Mouse (Mus musculus) kidney, embryonic 16.5 days (tissue): ENCODE measurements around the gene Ap3d1. TPM values are rescaled to one million over a fixed set of nuclear protein-coding genes. Genes with fewer than 3 reads are reported as not detected.

ENCODE experiments used
- ATAC-seq: fragments of 200-750 bp; cut with Nextera tagmentation; 2 replicates; pipeline ENCODE4 v1.8.0; 2017; ENCODE audit warnings: moderate TSS enrichment; ENCODE audit not compliant: low FRiP score, low TSS enrichment
- H3K27ac ChIP-seq: fragments of 300-500 bp; sonication (generic); 2 replicates; pipeline ENCODE4 v1.5.1; 2014; ENCODE audit warnings: low read length
- H3K27me3 ChIP-seq: fragments of 300-500 bp; sonication (generic); 2 replicates; pipeline ENCODE4 v1.6.1; 2014; ENCODE audit warnings: low read length, control low read depth, mixed read lengths; ENCODE audit not compliant: insufficient read depth
- H3K36me3 ChIP-seq: fragments of 300-500 bp; sonication (generic); 2 replicates; pipeline ENCODE4 v1.6.1; 2014; ENCODE audit warnings: low read length, control low read depth, mixed read lengths; ENCODE audit not compliant: insufficient read depth
- H3K4me1 ChIP-seq: fragments of 300-500 bp; sonication (generic); 2 replicates; pipeline ENCODE4 v1.6.1; 2014; ENCODE audit warnings: low read length, control low read depth, mixed read lengths; ENCODE audit not compliant: insufficient read depth
- H3K4me2 ChIP-seq: fragments of 300-500 bp; sonication (generic); replicated peaks from 2 replicates; pipeline ENCODE4 v1.6.1; 2014; ENCODE audit warnings: low read depth, low read length
- H3K4me3 ChIP-seq: fragments of 300-500 bp; sonication (generic); 2 replicates; pipeline ENCODE4 v1.5.1; 2014; ENCODE audit warnings: mild to moderate bottlenecking, low read length
- H3K9ac ChIP-seq: fragments of 300-500 bp; sonication (generic); replicated peaks from 2 replicates; pipeline ENCODE4 v1.6.1; 2014; ENCODE audit warnings: low read length
- H3K9me3 ChIP-seq: fragments of 300-500 bp; sonication (generic); 2 replicates; pipeline ENCODE4 v1.6.1; 2016; ENCODE audit warnings: low read length, control low read depth
- WGBS: fragments of 180-500 bp; shearing (Covaris S2); extraction: QIAGEN DNeasy Blood & Tissue Kit; methylation state at CpG from one replicate; pipeline ENCODE4 v1.1.7; 2014; 5-methylcytosine and 5-hydroxymethylcytosine counted together
- polyA plus RNA-seq: library from polyadenylated mRNA; unstranded; fragments of >200 nt; fragmentation: Nextera tagmentation; extraction: Ambion mirVana; gene quantifications from 2 replicates; pipeline ENCODE4 v1.2.1, GENCODE M21; 2015

The Ap3d1 gene
- polyA plus RNA-seq, 1 experiment from 2014 or later: 68.8 TPM

GRCm38 (mm10) chr10:80679556-80680259 lies 62.4 kb downstream of the Ap3d1 start:
- Histone ChIP-seq H3K27ac (peak overlapping the region; percentile 99), H3K27me3 (no peaks in the 10 kb centered on the region), H3K9me3 (no peaks in the 10 kb centered on the region), H3K9ac (peak overlapping the region; percentile 33), H3K4me1 (peaks cover 42% of the 10 kb centered on the region), H3K4me3 (no peak overlapping the region), H3K4me2 (no peak overlapping the region), H3K36me3 (0 out of 2 replicates have a peak, but pooled peaks cover 3% of the 10 kb centered on the region)
- no peak for ATAC-seq
- WGBS: 22% methylated on average over 9 of the region's 9 CpGs

DNA sequence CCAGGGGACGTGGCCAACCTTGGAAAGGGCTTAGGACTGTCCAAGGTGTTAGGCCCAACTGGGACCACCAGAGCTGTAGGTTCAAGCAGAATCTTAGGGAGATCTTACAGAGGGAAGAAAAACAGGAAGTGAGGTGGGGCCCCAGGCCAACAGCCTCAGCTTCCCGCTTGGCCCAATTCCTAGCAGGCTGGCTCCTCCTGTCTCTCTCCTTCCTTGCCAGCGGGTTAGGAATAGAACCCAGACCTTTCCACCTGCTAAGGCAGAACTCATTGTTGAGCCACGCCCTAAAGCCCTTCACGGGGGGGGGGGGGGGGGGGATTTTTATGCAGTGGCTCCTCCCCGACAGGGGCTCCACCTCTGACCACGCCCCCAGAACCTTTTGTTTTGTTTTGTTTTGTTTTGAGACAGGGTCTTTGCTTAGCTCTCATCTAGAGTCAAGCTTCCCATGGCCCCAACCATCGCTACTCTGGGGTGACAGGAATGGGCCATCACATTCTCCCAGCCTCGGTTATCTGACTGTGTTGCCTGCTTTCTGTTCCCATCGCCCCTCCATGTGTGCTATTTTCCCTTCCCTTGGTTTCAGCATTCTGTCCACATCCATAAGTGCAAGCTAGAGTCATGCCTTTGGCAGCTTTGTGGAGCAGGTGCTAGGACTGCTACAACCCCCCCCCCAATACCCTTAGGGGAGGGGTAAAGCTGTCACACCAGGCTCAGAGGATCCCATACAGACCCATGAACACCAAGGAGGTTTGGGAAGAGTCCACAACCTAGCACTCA lies 63.3 kb downstream of the Ap3d1 start:
- peak overlapping the region; percentile 87 for H3K9ac ChIP-seq
- whole genome bisulfite sequencing: 45% methylated on average over 10 of the region's 10 CpGs
- no peaks in the 10 kb centered on the region for H3K9me3 ChIP-seq
- H3K27me3 ChIP-seq: no peaks in the 10 kb centered on the region
- no peak for ATAC-seq
- peak overlapping the region; percentile 99 for H3K27ac ChIP-seq
- H3K36me3 ChIP-seq: peaks cover 2% of the 10 kb centered on the region; the same call in 1 of the 2 replicates
- peak overlapping the region; percentile 75 for H3K4me2 ChIP-seq
- peaks cover 51% of the 10 kb centered on the region for H3K4me1 ChIP-seq
- H3K4me3 ChIP-seq: 0 out of 2 replicates have a peak overlapping the region, but pooled peaks have one; percentile 81

DNA sequence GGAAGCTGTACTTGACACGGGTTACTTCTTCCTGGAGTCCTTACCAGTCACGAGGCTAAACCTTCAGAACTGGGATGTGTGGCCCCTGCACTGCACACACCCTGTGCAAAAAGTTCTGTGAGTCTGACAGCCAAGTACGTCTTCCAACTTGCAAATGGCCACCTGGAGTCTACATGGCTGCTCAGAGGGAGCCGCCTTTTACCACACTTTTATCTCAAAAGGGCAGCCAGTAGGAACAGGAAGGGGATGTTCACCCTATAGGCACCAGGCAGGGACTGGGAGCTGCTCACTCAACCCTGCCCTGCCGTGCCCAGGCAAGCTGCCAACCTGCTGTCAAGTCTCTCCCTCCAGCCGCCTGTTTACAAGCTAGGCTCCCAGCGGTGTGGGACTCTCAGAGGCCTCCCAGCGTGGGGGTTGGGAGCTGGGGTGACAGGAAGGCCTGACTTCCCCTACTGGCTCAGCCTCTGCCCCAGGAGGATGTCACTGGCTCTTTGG lies 64.1 kb downstream of the Ap3d1 start, which contains the start of gene Mknk2:
Gene Mknk2 (minus strand): TSS at position 171 of the 495 bp plus-strand sequence.
- peak; percentile 75 for ATAC-seq
- peaks cover 59% of the 10 kb centered on the region for H3K4me1 ChIP-seq

GRCm38 (mm10) chr10:80677128-80677875 lies 64.8 kb downstream of the Ap3d1 start:
- Histone ChIP-seq H3K4me1 (peaks cover 66% of the 10 kb centered on the region), H3K9ac (peak overlapping the region; percentile 87), H3K27me3 (no peaks in the 10 kb centered on the region), H3K27ac (peak overlapping the region; percentile 99), H3K36me3 (peaks cover 10% of the 10 kb centered on the region), H3K4me3 (peak overlapping the region; percentile 81), H3K9me3 (no peaks in the 10 kb centered on the region), H3K4me2 (peak overlapping the region; percentile 75)
- 25% methylated on average over 9 of the region's 9 CpGs for WGBS
- ATAC-seq: no peak

More for the DNA sequence above, 64.1 kb downstream of the Ap3d1 start, which contains the start of gene Mknk2:
- no peaks in the 10 kb centered on the region for H3K27me3 ChIP-seq
- H3K9me3 ChIP-seq: no peaks in the 10 kb centered on the region
- peak within 1 kb of the TSS; percentile 75 for H3K4me2 ChIP-seq
- WGBS: 4% methylated on average over 8 of the region's 8 CpGs
- peak within 1 kb of the TSS; percentile 99 for H3K27ac ChIP-seq
- H3K9ac ChIP-seq: peak within 1 kb of the TSS; percentile 87
- H3K36me3 ChIP-seq: peaks cover 4% of the 10 kb centered on the region; the same call in 1 of the 2 replicates
- peak within 1 kb of the TSS; percentile 81 for H3K4me3 ChIP-seq

DNA sequence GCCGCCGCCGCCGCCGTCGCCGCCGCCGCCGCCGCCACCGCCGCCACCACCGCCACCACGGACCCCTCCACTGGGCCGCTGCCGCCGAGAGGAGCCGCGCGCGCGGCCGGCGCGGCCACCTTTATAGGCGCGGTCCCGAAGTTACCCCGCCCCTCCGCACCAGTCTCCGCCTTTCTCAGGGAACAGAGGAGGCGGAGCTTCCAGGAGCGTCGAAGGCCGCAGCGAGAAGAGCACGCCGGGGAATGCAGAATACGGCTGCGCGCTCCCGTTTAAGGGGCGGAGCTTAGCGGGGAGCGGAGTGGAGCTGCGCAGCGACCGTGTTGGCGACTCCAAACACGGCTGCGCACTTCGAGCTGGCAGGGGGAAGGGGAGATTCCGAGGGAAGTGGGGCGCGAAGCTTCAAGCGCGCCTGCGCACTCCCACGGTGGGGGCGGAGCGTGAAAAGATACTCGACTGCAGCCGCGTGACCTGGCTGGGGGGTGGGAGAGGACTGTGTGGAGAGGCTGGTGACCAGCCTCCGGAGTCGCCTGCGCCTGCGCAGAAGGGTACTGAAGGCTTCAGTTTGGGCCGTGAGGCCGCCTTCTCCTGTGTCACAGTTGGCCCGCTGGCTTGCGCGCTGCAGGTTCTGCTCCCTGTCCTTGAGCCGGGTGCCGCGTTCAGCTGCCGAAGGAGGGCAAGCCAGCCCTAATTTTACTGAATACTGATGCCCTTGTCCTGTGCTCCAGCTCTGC lies 65.7 kb downstream of the Ap3d1 start:
- H3K4me2 ChIP-seq: peak overlapping the region; percentile 80
- H3K27ac ChIP-seq: peak overlapping the region; percentile 99
- H3K4me1 ChIP-seq: peaks cover 66% of the 10 kb centered on the region
- peak overlapping the region; percentile 81 for H3K4me3 ChIP-seq
- WGBS: under 1% methylated on average over 58 of the region's 78 CpGs
- peak overlapping the region; percentile 96 for H3K9ac ChIP-seq
- H3K9me3 ChIP-seq: no peaks in the 10 kb centered on the region
- no peaks in the 10 kb centered on the region for H3K27me3 ChIP-seq
- peaks cover 19% of the 10 kb centered on the region for H3K36me3 ChIP-seq
- ATAC-seq: peak; percentile 91

GRCm38 (mm10) chr10:80675405-80676197 lies 66.5 kb downstream of the Ap3d1 start:
- H3K9ac ChIP-seq: peak overlapping the region; percentile 96
- no peak; the same call in 1 of the 2 replicates for ATAC-seq
- peaks cover 25% of the 10 kb centered on the region for H3K36me3 ChIP-seq
- H3K4me1 ChIP-seq: peaks cover 66% of the 10 kb centered on the region
- no peaks in the 10 kb centered on the region for H3K27me3 ChIP-seq
- peak overlapping the region; percentile 81 for H3K4me3 ChIP-seq
- H3K27ac ChIP-seq: peak overlapping the region; percentile 74
- peak overlapping the region; percentile 80 for H3K4me2 ChIP-seq
- no peaks in the 10 kb centered on the region for H3K9me3 ChIP-seq
- 0% methylated on average over 33 of the region's 54 CpGs for WGBS

DNA sequence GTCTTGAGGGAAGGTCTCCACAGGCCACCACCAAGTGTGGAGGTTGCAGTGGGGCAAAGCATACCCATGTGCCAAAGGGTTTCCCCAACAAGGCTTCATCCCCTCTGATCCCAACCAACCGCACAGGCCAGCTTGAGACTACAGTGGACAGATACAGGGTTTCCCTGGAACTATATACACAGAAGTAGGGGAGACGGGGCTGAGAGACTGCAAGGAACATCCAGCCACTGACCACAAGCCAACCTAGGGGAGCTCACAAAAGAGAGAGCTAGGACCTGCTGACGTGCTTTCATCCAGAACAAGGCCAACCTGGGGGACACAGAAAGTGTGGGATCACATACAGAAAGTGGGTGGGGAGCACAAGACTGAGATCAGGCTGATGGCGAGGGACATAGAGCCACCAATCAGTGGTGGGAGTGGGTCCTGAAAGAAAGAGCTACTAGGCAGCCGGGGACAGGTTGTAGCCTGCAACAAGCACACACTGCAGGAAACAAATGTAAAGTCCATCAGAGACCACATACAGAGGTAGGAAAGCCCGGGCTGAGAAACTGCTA lies 67.1 kb downstream of the Ap3d1 start:
- 12% methylated on average over 6 of the region's 6 CpGs for WGBS
- no peak for ATAC-seq

GRCm38 (mm10) chr10:80674161-80674711 lies 67.8 kb downstream of the Ap3d1 start:
- peak overlapping the region; percentile 81 for H3K4me3 ChIP-seq
- peaks cover 39% of the 10 kb centered on the region for H3K36me3 ChIP-seq
- ATAC-seq: no peak
- no peak overlapping the region; the same call in 1 of the 2 replicates for H3K27ac ChIP-seq
- peak overlapping the region; percentile 96 for H3K9ac ChIP-seq
- H3K4me1 ChIP-seq: peaks cover 53% of the 10 kb centered on the region
- 52% methylated on average over 5 of the region's 5 CpGs for WGBS
- H3K27me3 ChIP-seq: no peaks in the 10 kb centered on the region
- peak overlapping the region; percentile 80 for H3K4me2 ChIP-seq
- no peaks in the 10 kb centered on the region for H3K9me3 ChIP-seq

More for the DNA sequence above, 67.1 kb downstream of the Ap3d1 start:
- Histone ChIP-seq H3K9me3 (no peaks in the 10 kb centered on the region), H3K9ac (peak overlapping the region; percentile 96), H3K36me3 (peaks cover 32% of the 10 kb centered on the region), H3K27me3 (no peaks in the 10 kb centered on the region), H3K4me3 (peak overlapping the region; percentile 81), H3K27ac (no peak overlapping the region; the same call in 1 of the 2 replicates), H3K4me2 (peak overlapping the region; percentile 80), H3K4me1 (peaks cover 59% of the 10 kb centered on the region)
